Mouse (Mus musculus) thymus, adult 2 months (tissue): ENCODE results near the gene Psmc1.

Experiments
- CTCF ChIP-seq: fragments of 200-500 bp; IDR thresholded peaks from 2 replicates; pipeline ENCODE4 v1.5.1; 2012; ENCODE audit warnings: mild to moderate bottlenecking, control low read depth, low read length, moderate library complexity, borderline replicate concordance; ENCODE audit not compliant: control insufficient read depth, poor library complexity, insufficient read depth; ENCODE audit errors: extremely low read depth
- POLR2A ChIP-seq: fragments of 200-500 bp; IDR thresholded peaks from 2 replicates; pipeline ENCODE4 v1.6.1; 2012; ENCODE audit warnings: mild to moderate bottlenecking, low read length, control low read depth, moderate library complexity; ENCODE audit not compliant: control insufficient read depth, poor library complexity, insufficient read depth; ENCODE audit errors: extremely low read depth

GRCm38 (mm10) chr12:100061071-100061470, 48.9 kb upstream of the Psmc1 start:
- no peak for TF ChIP-seq CTCF
- no peak for TF ChIP-seq POLR2A
